Mouse (Mus musculus): ENCODE results near the gene Hamp. TPM values are rescaled to one million over a fixed set of nuclear protein-coding genes. Genes with fewer than 3 reads are reported as not detected.
A peak's percentile ranks its signal among the peaks of the same experiment; 100 is the strongest.

Gene Hamp
- polyA plus RNA-seq, 1 experiment, result not detected

- Histone ChIP-seq H3K79me2 (ENCODE audit: control insufficient read depth, insufficient read depth) (no peaks in the 10 kb centered on the region), H3K36me3 (ENCODE audit: control insufficient read depth, insufficient read depth) (no peaks in the 10 kb centered on the region), H3ac (ENCODE audit: control insufficient read depth, insufficient read length) (no peak within 1 kb of the TSS), H3K27me3 (ENCODE audit: control insufficient read depth, insufficient read depth, insufficient read length) (peaks cover 30% of the 10 kb centered on the region), H3K4me3 (no peak within 1 kb of the TSS), H3K4me2 (ENCODE audit: low read depth) (peak within 1 kb of the TSS; percentile 30)
- TF ChIP-seq TCF3 (IDR thresholded peaks at IDR 0.05; ENCODE audit: insufficient read length, low read depth), result no peak
- TF ChIP-seq MYOG (IDR thresholded peaks at IDR 0.05; ENCODE audit: control insufficient read depth in 1 of 3, insufficient read depth in 1 of 3, insufficient read length in 2 of 3, low read depth in 2 of 3), result no peak
- TF ChIP-seq MYOD1 (IDR thresholded peaks at IDR 0.05; ENCODE audit: control insufficient read depth in 1 of 3, insufficient read length in 2 of 3, low read depth in 2 of 3), result peak in 1 of 3 experiments; percentile 1
Observed at GRCm38 (mm10) chr7:30973501-30974289, 29.9 kb upstream of the Hamp start, which contains the start of gene Fam187b. Gene Fam187b (plus strand): TSS chr7:30973790.

GRCm38 (mm10) chr7:30973251-30973500 is 29.3 kb upstream of the Hamp start, which contains the start of gene Lsr:
Gene Lsr (minus strand): TSS chr7:30973464.
- Histone ChIP-seq H3K79me2 (ENCODE audit: control insufficient read depth, insufficient read depth) (no peaks in the 10 kb centered on the region), H3K27me3 (ENCODE audit: control insufficient read depth, insufficient read depth, insufficient read length) (peaks cover 30% of the 10 kb centered on the region), H3K4me3 (no peak within 1 kb of the TSS), H3K4me2 (ENCODE audit: low read depth) (peak within 1 kb of the TSS; percentile 30), H3K36me3 (ENCODE audit: control insufficient read depth, insufficient read depth) (no peaks in the 10 kb centered on the region), H3ac (ENCODE audit: control insufficient read depth, insufficient read length) (no peak within 1 kb of the TSS)
- TF ChIP-seq E2F4 (IDR thresholded peaks at IDR 0.05; ENCODE audit: insufficient read depth) (no peak), SRF (IDR thresholded peaks at IDR 0.05; ENCODE audit: control insufficient read depth, insufficient read length, low read depth) (no peak), CEBPB (IDR thresholded peaks at IDR 0.05; ENCODE audit: insufficient read depth, poor library complexity, severe bottlenecking) (no peak), REST (IDR thresholded peaks at IDR 0.05; ENCODE audit: insufficient read depth, insufficient read length) (no peak), TCF3 (IDR thresholded peaks at IDR 0.05; ENCODE audit: insufficient read length, low read depth) (no peak), POLR2A (IDR thresholded peaks at IDR 0.05; ENCODE audit: insufficient read length, low read depth) (no peak), MYOG (IDR thresholded peaks at IDR 0.05; ENCODE audit: control insufficient read depth in 1 of 3, insufficient read depth in 1 of 3, insufficient read length in 2 of 3, low read depth in 2 of 3) (no peak), MAX (IDR thresholded peaks at IDR 0.05; ENCODE audit: low read depth) (no peak), USF1 (IDR thresholded peaks at IDR 0.05; ENCODE audit: low read depth) (no peak), POLR2AphosphoS2 (IDR thresholded peaks at IDR 0.05; ENCODE audit: insufficient read length, low read depth) (no peak), MYOD1 (IDR thresholded peaks at IDR 0.05; ENCODE audit: control insufficient read depth in 1 of 3, insufficient read length in 2 of 3, low read depth in 2 of 3) (no peak), TCF12 (IDR thresholded peaks at IDR 0.05; ENCODE audit: insufficient read depth, poor library complexity, severe bottlenecking) (no peak)

- peaks cover 30% of the 10 kb centered on the region for H3K27me3 ChIP-seq (ENCODE audit: control insufficient read depth, insufficient read depth, insufficient read length)
- no peaks in the 10 kb centered on the region for H3K79me2 ChIP-seq (ENCODE audit: control insufficient read depth, insufficient read depth)
- no peak for TF ChIP-seq CEBPB (IDR thresholded peaks at IDR 0.05; ENCODE audit: insufficient read depth, poor library complexity, severe bottlenecking)
- no peak for TF ChIP-seq E2F4 (IDR thresholded peaks at IDR 0.05; ENCODE audit: insufficient read depth)
- no peak overlapping the region for H3K4me3 ChIP-seq
- H3K4me2 ChIP-seq (ENCODE audit: low read depth), result no peak overlapping the region
- no peak overlapping the region for H3ac ChIP-seq (ENCODE audit: control insufficient read depth, insufficient read length)
- H3K36me3 ChIP-seq (ENCODE audit: control insufficient read depth, insufficient read depth), result no peaks in the 10 kb centered on the region
Observed at GRCm38 (mm10) chr7:30972426-30973250, 28.8 kb upstream of the Hamp start.

DNA sequence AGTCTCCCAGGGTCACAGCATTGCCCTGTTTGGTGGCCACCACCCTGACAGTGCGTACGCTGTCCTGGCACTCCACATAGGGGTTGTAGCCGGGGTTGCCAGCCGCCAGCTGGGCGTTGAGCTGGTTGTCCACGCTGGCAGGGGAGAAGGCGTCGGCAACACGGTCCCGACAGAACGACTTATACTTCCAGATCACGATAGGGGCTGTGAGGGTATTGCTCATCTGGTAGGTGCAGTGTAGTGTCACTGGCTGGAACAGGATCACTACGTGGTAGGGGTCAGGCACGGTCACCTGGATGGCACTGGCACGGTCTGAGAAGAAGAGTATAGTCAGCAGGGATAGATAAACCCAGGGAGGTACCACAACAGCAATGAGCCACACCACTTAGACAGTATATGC is 28.1 kb upstream of the Hamp start:
- Histone ChIP-seq H3ac (ENCODE audit: control insufficient read depth, insufficient read length) (no peak overlapping the region), H3K79me2 (ENCODE audit: control insufficient read depth, insufficient read depth) (no peaks in the 10 kb centered on the region), H3K4me2 (ENCODE audit: low read depth) (no peak overlapping the region), H3K27me3 (ENCODE audit: control insufficient read depth, insufficient read depth, insufficient read length) (peaks cover 30% of the 10 kb centered on the region), H3K36me3 (ENCODE audit: control insufficient read depth, insufficient read depth) (no peaks in the 10 kb centered on the region), H3K4me3 (no peak overlapping the region)
- TF ChIP-seq TCF12 (IDR thresholded peaks at IDR 0.05; ENCODE audit: insufficient read depth, poor library complexity, severe bottlenecking) (no peak), USF1 (IDR thresholded peaks at IDR 0.05; ENCODE audit: low read depth) (no peak), MAX (IDR thresholded peaks at IDR 0.05; ENCODE audit: low read depth) (no peak), POLR2A (IDR thresholded peaks at IDR 0.05; ENCODE audit: insufficient read length, low read depth) (no peak), TCF3 (IDR thresholded peaks at IDR 0.05; ENCODE audit: insufficient read length, low read depth) (no peak), POLR2AphosphoS2 (IDR thresholded peaks at IDR 0.05; ENCODE audit: insufficient read length, low read depth) (no peak), CEBPB (IDR thresholded peaks at IDR 0.05; ENCODE audit: insufficient read depth, poor library complexity, severe bottlenecking) (no peak), MYOD1 (IDR thresholded peaks at IDR 0.05; ENCODE audit: control insufficient read depth in 1 of 3, insufficient read length in 2 of 3, low read depth in 2 of 3) (no peak), SRF (IDR thresholded peaks at IDR 0.05; ENCODE audit: control insufficient read depth, insufficient read length, low read depth) (no peak), E2F4 (IDR thresholded peaks at IDR 0.05; ENCODE audit: insufficient read depth) (no peak), REST (IDR thresholded peaks at IDR 0.05; ENCODE audit: insufficient read depth, insufficient read length) (no peak), MYOG (IDR thresholded peaks at IDR 0.05; ENCODE audit: control insufficient read depth in 1 of 3, insufficient read depth in 1 of 3, insufficient read length in 2 of 3, low read depth in 2 of 3) (no peak)

DNA sequence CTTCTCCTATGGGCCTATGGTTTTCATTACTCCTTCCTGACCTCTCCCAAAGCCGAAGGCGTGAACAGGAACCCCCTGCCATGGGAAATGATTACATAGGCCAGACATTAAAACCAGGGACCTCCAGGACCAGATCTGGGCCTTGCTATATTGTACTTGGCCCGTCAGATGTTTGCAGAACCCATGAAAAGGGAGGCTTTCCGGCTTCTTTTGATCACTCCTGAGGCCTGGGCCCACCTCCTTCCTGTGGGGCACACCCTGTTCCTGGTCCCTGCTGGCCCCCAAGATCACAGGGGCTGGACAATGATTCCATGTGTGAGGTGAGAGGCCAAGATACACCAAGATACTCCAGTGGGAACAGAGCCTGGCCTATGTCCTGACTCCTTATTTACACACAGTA is 25.3 kb upstream of the Hamp start:
- Histone ChIP-seq H3K27me3 (ENCODE audit: control insufficient read depth, insufficient read depth, insufficient read length) (peaks cover 24% of the 10 kb centered on the region), H3K4me2 (ENCODE audit: low read depth) (no peak overlapping the region), H3K4me3 (no peak overlapping the region), H3K79me2 (ENCODE audit: control insufficient read depth, insufficient read depth) (no peaks in the 10 kb centered on the region), H3ac (ENCODE audit: control insufficient read depth, insufficient read length) (no peak overlapping the region), H3K36me3 (ENCODE audit: control insufficient read depth, insufficient read depth) (no peaks in the 10 kb centered on the region)
- TF ChIP-seq MYOD1 (IDR thresholded peaks at IDR 0.05; ENCODE audit: control insufficient read depth in 1 of 3, insufficient read length in 2 of 3, low read depth in 2 of 3), result no peak
- TF ChIP-seq MYOG (IDR thresholded peaks at IDR 0.05; ENCODE audit: control insufficient read depth in 1 of 3, insufficient read depth in 1 of 3, insufficient read length in 2 of 3, low read depth in 2 of 3), result no peak
- TF ChIP-seq TCF12 (IDR thresholded peaks at IDR 0.05; ENCODE audit: insufficient read depth, poor library complexity, severe bottlenecking), result no peak
- TF ChIP-seq REST (IDR thresholded peaks at IDR 0.05; ENCODE audit: insufficient read depth, insufficient read length), result no peak
- TF ChIP-seq USF1 (IDR thresholded peaks at IDR 0.05; ENCODE audit: low read depth), result no peak
- no peak for TF ChIP-seq POLR2A (IDR thresholded peaks at IDR 0.05; ENCODE audit: insufficient read length, low read depth)

Measured in myocyte (in vitro differentiated cells).